Mouse (Mus musculus): ENCODE measurements around the gene Klhl21. TPM values are rescaled to one million over a fixed set of nuclear protein-coding genes. Genes with fewer than 3 reads are reported as not detected.

The Klhl21 gene
- total and polyA plus RNA-seq, 2 experiments from 2014 or later = 3.4 to 8.1 TPM

- H3K9me3 ChIP-seq (ENCODE audit: low read length) = no peaks in the 10 kb centered on the region
- peaks cover 76% of the 10 kb centered on the region for H3K36me3 ChIP-seq (ENCODE audit: insufficient read depth)
- WGBS = 87% methylated on average over 6 of the region's 6 CpGs
- no peak for TF ChIP-seq CTCF (IDR thresholded peaks at IDR 0.05; ENCODE audit: low read depth)
- DNase-seq = no peak
- no peak overlapping the region for H3K9ac ChIP-seq
- no peak for ATAC-seq
- H3K27me3 ChIP-seq (ENCODE audit: insufficient read depth, low read length) = no peaks in the 10 kb centered on the region
- no peak overlapping the region for H3K27ac ChIP-seq (ENCODE audit: low read depth, low read length)
- no peak overlapping the region for H3K4me3 ChIP-seq (ENCODE audit: low read depth, low read length)
- H3K4me2 ChIP-seq (ENCODE audit: low read depth) = no peak overlapping the region
- H3K4me1 ChIP-seq (ENCODE audit: insufficient read depth) = no peaks in the 10 kb centered on the region
These were observed 10.5 kb downstream of the Klhl21 start for GRCm38 (mm10) chr4:152019073-152019472.

DNA sequence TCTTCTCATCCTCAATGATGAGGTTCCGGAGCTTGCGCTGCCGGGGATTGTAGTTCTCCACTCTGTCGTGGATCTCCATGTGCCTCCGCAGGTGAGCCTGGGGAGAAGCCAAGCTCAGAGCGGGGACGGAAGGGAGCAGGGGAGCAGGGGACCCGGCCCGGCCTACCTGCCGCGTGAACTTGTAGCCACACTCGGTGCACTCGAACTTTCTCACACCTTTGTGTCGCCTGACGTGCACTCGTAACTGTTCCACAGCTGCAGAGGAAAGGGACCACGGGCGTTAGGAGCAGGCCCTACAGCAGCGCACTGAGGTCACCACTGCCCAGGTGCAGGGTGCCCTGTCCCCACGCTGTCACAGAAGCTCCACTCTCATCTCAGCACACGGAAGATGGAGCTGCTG lies 11.4 kb downstream of the Klhl21 start:
- 94% methylated on average over 21 of the region's 21 CpGs for WGBS
- no peak for DNase-seq
- TF ChIP-seq CTCF (IDR thresholded peaks at IDR 0.05; ENCODE audit: low read depth) = no peak
- H3K4me1 ChIP-seq (ENCODE audit: insufficient read depth) = no peaks in the 10 kb centered on the region
- H3K27ac ChIP-seq (ENCODE audit: low read depth, low read length) = no peak overlapping the region
- no peak overlapping the region for H3K4me2 ChIP-seq (ENCODE audit: low read depth)
- H3K4me3 ChIP-seq (ENCODE audit: low read depth, low read length) = no peak overlapping the region
- peaks cover 69% of the 10 kb centered on the region for H3K36me3 ChIP-seq (ENCODE audit: insufficient read depth)
- no peaks in the 10 kb centered on the region for H3K27me3 ChIP-seq (ENCODE audit: insufficient read depth, low read length)
- ATAC-seq = no peak
- H3K9me3 ChIP-seq (ENCODE audit: low read length) = no peaks in the 10 kb centered on the region
- H3K9ac ChIP-seq = no peak overlapping the region

- Histone ChIP-seq H3K27ac (ENCODE audit: low read depth, low read length) (no peak overlapping the region), H3K27me3 (ENCODE audit: insufficient read depth, low read length) (no peaks in the 10 kb centered on the region), H3K4me2 (ENCODE audit: low read depth) (no peak overlapping the region), H3K36me3 (ENCODE audit: insufficient read depth) (peaks cover 59% of the 10 kb centered on the region), H3K4me1 (ENCODE audit: insufficient read depth) (peaks cover 11% of the 10 kb centered on the region), H3K4me3 (ENCODE audit: low read depth, low read length) (no peak overlapping the region), H3K9me3 (ENCODE audit: low read length) (no peaks in the 10 kb centered on the region), H3K9ac (no peak overlapping the region)
- WGBS = 79% methylated on average over 12 of the region's 12 CpGs
- TF ChIP-seq CTCF (IDR thresholded peaks at IDR 0.05; ENCODE audit: low read depth) = no peak
- ATAC-seq (no peak), DNase-seq (no peak)
These were observed 13.0 kb downstream of the Klhl21 start for GRCm38 (mm10) chr4:152021568-152022097.

DNA sequence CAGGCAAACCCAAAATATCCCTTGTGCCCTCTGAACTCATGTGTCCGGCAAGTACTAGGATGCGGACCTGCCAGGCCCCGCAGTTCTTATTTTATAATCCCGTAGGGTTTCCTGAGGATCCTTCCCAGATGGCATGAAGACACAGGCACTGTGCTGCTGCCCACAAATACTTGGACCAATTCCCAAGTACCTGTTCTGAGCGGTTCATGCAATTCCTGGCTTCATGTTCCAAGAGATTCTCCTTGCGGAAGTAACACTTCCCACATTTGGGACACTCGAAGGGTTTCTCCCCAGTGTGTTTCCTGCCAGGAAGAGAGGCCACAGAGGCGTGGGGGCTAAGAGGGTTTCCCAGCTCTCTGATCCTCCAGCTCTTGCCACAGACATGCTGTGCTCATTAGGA lies 13.9 kb downstream of the Klhl21 start:
- Histone ChIP-seq H3K4me1 (ENCODE audit: insufficient read depth) (peaks cover 14% of the 10 kb centered on the region), H3K27me3 (ENCODE audit: insufficient read depth, low read length) (no peaks in the 10 kb centered on the region), H3K9ac (no peak overlapping the region), H3K4me2 (ENCODE audit: low read depth) (no peak overlapping the region), H3K36me3 (ENCODE audit: insufficient read depth) (peaks cover 56% of the 10 kb centered on the region), H3K27ac (ENCODE audit: low read depth, low read length) (no peak overlapping the region), H3K9me3 (ENCODE audit: low read length) (no peaks in the 10 kb centered on the region), H3K4me3 (ENCODE audit: low read depth, low read length) (no peak overlapping the region)
- no peak for TF ChIP-seq CTCF (IDR thresholded peaks at IDR 0.05; ENCODE audit: low read depth)
- WGBS = 89% methylated on average over 8 of the region's 8 CpGs
- DNase-seq = no peak
- no peak for ATAC-seq

GRCm38 (mm10) chr4:152024525-152024924 lies 15.9 kb downstream of the Klhl21 start:
- ATAC-seq (no peak), DNase-seq (no peak)
- 93% methylated on average over 11 of the region's 11 CpGs for WGBS
- Histone ChIP-seq H3K27ac (ENCODE audit: low read depth, low read length) (no peak overlapping the region), H3K9ac (no peak overlapping the region; the same call in 1 of the 2 replicates), H3K4me3 (ENCODE audit: low read depth, low read length) (no peak overlapping the region), H3K9me3 (ENCODE audit: low read length) (no peaks in the 10 kb centered on the region), H3K4me2 (ENCODE audit: low read depth) (no peak overlapping the region), H3K36me3 (ENCODE audit: insufficient read depth) (peaks cover 44% of the 10 kb centered on the region), H3K4me1 (ENCODE audit: insufficient read depth) (peaks cover 26% of the 10 kb centered on the region), H3K27me3 (ENCODE audit: insufficient read depth, low read length) (no peaks in the 10 kb centered on the region)
- TF ChIP-seq CTCF (IDR thresholded peaks at IDR 0.05; ENCODE audit: low read depth) = no peak

DNA sequence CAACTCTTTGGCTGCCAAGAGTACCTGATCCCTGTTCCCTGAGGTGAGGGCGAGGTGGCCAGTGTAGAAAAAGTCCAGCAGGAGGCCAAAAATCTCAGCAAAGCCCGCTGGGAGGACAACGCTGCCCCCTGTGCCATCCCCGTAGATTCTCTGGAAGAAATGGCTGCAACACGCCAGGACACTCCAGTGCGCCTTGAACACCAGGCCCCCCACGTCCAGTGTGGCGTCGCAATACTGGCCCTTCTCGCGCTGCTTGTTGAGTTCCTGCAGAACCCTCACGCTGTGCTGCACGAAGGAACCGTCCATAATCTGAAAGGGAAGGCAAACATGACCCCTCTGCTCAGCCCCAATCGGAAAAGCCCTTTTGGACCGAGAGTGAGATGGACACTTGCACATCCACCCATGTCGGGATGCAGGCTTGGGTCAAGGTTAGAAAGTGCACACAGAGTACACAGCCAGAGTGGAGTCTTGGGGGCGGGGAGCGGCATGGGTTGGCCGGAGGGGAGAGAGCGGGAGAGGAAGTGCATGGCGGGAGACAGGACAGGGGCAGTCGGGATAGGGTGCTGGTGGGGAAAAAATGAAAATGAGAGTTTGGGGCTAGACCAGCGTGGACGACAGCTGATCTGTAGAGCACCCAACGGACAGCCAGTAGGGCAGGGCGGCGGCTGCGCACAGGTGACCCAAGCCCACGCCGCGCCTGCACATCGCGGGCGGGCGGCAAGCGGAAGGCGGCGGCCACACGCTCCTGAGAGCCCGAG lies 18.3 kb downstream of the Klhl21 start:
- H3K36me3 ChIP-seq (ENCODE audit: insufficient read depth) = peaks cover 20% of the 10 kb centered on the region
- peaks cover 34% of the 10 kb centered on the region for H3K4me1 ChIP-seq (ENCODE audit: insufficient read depth)
- peak overlapping the region; percentile 66 for H3K9ac ChIP-seq
- ATAC-seq (peak; percentile 48), DNase-seq (no peak)
- 2% methylated on average over 41 of the region's 41 CpGs for WGBS
- no peaks in the 10 kb centered on the region for H3K9me3 ChIP-seq (ENCODE audit: low read length)
- peak overlapping the region; percentile 62; the same call in 1 of the 2 replicates for H3K27ac ChIP-seq (ENCODE audit: low read depth, low read length)
- peak overlapping the region; percentile 61 for H3K4me3 ChIP-seq (ENCODE audit: low read depth, low read length)
- H3K4me2 ChIP-seq (ENCODE audit: low read depth) = peak overlapping the region; percentile 97
- H3K27me3 ChIP-seq (ENCODE audit: insufficient read depth, low read length) = no peaks in the 10 kb centered on the region
- peak; percentile 7; the same call in 1 of the 2 replicates for TF ChIP-seq CTCF (IDR thresholded peaks at IDR 0.05; ENCODE audit: low read depth)

GRCm38 (mm10) chr4:152027524-152027923 lies 18.9 kb downstream of the Klhl21 start, which contains the start of gene Zbtb48:
Gene Zbtb48 (minus strand): TSS chr4:152027671.
- Histone ChIP-seq H3K9ac (peak within 1 kb of the TSS; percentile 66), H3K9me3 (ENCODE audit: low read length) (no peaks in the 10 kb centered on the region), H3K27ac (ENCODE audit: low read depth, low read length) (peak within 1 kb of the TSS; percentile 68), H3K4me1 (ENCODE audit: insufficient read depth) (peaks cover 34% of the 10 kb centered on the region), H3K36me3 (ENCODE audit: insufficient read depth) (peaks cover 14% of the 10 kb centered on the region), H3K27me3 (ENCODE audit: insufficient read depth, low read length) (no peaks in the 10 kb centered on the region), H3K4me2 (ENCODE audit: low read depth) (peak within 1 kb of the TSS; percentile 97), H3K4me3 (ENCODE audit: low read depth, low read length) (peak within 1 kb of the TSS; percentile 61)
- ATAC-seq (peak; percentile 99), DNase-seq (peak; percentile 97)
- no peak for TF ChIP-seq CTCF (IDR thresholded peaks at IDR 0.05; ENCODE audit: low read depth)
- under 1% methylated on average over 35 of the region's 35 CpGs for WGBS

Data from forebrain, postnatal 0 days (tissue).